Mouse (Mus musculus) cerebellum, adult 2 months (tissue): ENCODE measurements around the gene Cdc27.

Experiments
- CTCF ChIP-seq: fragments of 200-500 bp; IDR thresholded peaks from 2 replicates; pipeline ENCODE4 v1.5.1; 2011; ENCODE audit warnings: low read depth, mild to moderate bottlenecking, control low read depth, low read length, moderate library complexity, borderline replicate concordance; ENCODE audit not compliant: insufficient read depth
- POLR2A ChIP-seq: fragments of 200-500 bp; IDR thresholded peaks from 2 replicates; pipeline ENCODE4 v1.6.1; 2011; ENCODE audit warnings: low read length, control low read depth, borderline replicate concordance; ENCODE audit not compliant: insufficient read depth

DNA sequence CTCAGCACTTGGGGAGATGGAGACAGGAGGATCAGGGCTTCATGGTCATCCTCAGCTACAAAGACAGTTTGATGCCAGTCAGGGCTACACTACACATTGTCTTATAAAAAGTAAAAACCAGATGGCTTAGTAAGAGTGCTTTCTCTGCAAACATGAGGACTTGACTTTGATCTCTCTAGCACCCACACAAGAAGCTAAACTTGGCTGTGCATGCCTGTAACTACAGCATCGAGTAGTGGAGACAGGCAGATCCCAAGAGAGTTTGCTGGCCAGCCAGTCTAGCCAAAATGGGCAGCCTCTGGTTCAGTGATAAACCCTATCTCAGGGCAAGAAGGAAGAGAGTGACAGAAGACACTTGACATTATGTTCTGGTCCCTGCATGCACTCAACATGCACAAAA is 13.1 kb upstream of the Cdc27 start:
- TF ChIP-seq CTCF (no peak), POLR2A (no peak)
